ENCODE assay signal across 17 mouse cellular contexts in genomic region chr12:86668404-86668803, GRCm38 (mm10). TPM values are rescaled to one million over a fixed set of nuclear protein-coding genes. Genes with fewer than 3 reads are reported as not detected.
DNase-seq lines count a peak whose midpoint lies in the region.
"Had no signal": no experiment of that assay in that cellular context is flagged by ENCODE, and none has a peak within 500 bp of the region (broad histone marks: within the 10 kb centered on the region; RNA-seq: fewer than 3 reads in every experiment).

No protein-coding gene starts in this region.

- peak; percentile 65 to 68 for DNase-seq in cerebellum, adult 18-20 months
- no peak for DNase-seq in cerebellum, adult 11 months
- peak; percentile 76 for DNase-seq in layer of hippocampus, adult 11-12 months (ENCODE audit: low spot score)
- DNase-seq in layer of hippocampus, adult 9-10 months (ENCODE audit: low spot score), result no peak
- DNase-seq in layer of hippocampus, adult 18-20 months (ENCODE audit: low spot score in 2 of 2), result peak; percentile 76 to 94
- peak; percentile 84 to 86 for DNase-seq in layer of hippocampus, postnatal 36 days
- no peak for DNase-seq in urinary bladder, postnatal 36 days (ENCODE audit: low spot score in 2 of 2)
- no peak for DNase-seq in thymus, postnatal 14 days
- DNase-seq: adrenal gland, postnatal 25 days; gastrocnemius, adult 2 months; kidney, postnatal 25 days; liver, embryonic 13.5 days; lung, embryonic 14.5 days; right cerebral cortex, postnatal 25 days; spleen, adult 18-20 months; thymus, postnatal 25 days had no signal

RNA-seq across cellular contexts. Expression of gene Vash1, which starts 10.1 kb away (rescaled TPM):
- 10 to 100 TPM; 36.8 to 37.8 TPM for total RNA-seq in layer of hippocampus, adult 18-20 months (2021)
- 10 to 100 TPM; 44.4 to 47.7 TPM for total RNA-seq in layer of hippocampus, postnatal 36 days (2021)
- total RNA-seq: megakaryocyte, adult 5-6 weeks had no signal

RNA-seq across cellular contexts. Expression of gene Angel1, which starts 57.9 kb away (rescaled TPM):
- total RNA-seq in layer of hippocampus, adult 18-20 months (2021), result 1 to 10 TPM; 5.0 to 5.7 TPM
- 1 to 10 TPM; 6.0 to 6.2 TPM for total RNA-seq in layer of hippocampus, postnatal 36 days (2021)

Comparison
In these comparisons a context has a peak if more than half of its experiments do, and no peak if none do; other contexts are left out.
1. DNase-seq: peak in cerebellum, adult 18-20 months (2 of 2), layer of hippocampus, adult 11-12 months (single experiment), layer of hippocampus, adult 18-20 months (2 of 2) and layer of hippocampus, postnatal 36 days (2 of 2); none in cerebellum, adult 11 months (single experiment), layer of hippocampus, adult 9-10 months (single experiment), urinary bladder, postnatal 36 days (0 of 2) and thymus, postnatal 14 days (single experiment).